Mouse (Mus musculus) forebrain, embryonic 10.5 days (tissue): ENCODE results near the gene Smarca4. TPM values are rescaled to one million over a fixed set of nuclear protein-coding genes. Genes with fewer than 3 reads are reported as not detected.

Experiments
- DNase-seq: peaks from one replicate; pipeline ENCODE4 v3.0.0-alpha.2; 2017; ENCODE audit warnings: low spot score; ENCODE audit errors: extremely low spot score
- H3K27ac ChIP-seq: fragments of 300-500 bp; sonication (generic); 2 replicates; pipeline ENCODE4 v1.5.1; 2016; ENCODE audit warnings: mild to moderate bottlenecking
- H3K27me3 ChIP-seq: fragments of 300-500 bp; sonication (generic); 2 replicates; pipeline ENCODE4 v1.6.1; 2016; ENCODE audit warnings: mild to moderate bottlenecking; ENCODE audit not compliant: poor library complexity, severe bottlenecking
- H3K36me3 ChIP-seq: fragments of 300-500 bp; sonication (generic); replicated peaks from 2 replicates; pipeline ENCODE4 v1.6.1; 2016; ENCODE audit warnings: mild to moderate bottlenecking, moderate library complexity
- H3K4me1 ChIP-seq: fragments of 300-500 bp; sonication (generic); 2 replicates; pipeline ENCODE4 v1.6.1; 2016
- H3K4me3 ChIP-seq: fragments of 300-500 bp; sonication (generic); 2 replicates; pipeline ENCODE4 v1.5.1; 2016; ENCODE audit warnings: mild to moderate bottlenecking, moderate library complexity
- H3K9me3 ChIP-seq: fragments of 300-500 bp; sonication (generic); 2 replicates; pipeline ENCODE4 v1.6.1; 2016; ENCODE audit warnings: mild to moderate bottlenecking, moderate library complexity
- WGBS: fragments of 180-500 bp; shearing (Covaris S2); methylation state at CpG from one replicate; pipeline ENCODE4 v1.1.7; 2016; 5-methylcytosine and 5-hydroxymethylcytosine counted together
- polyA plus RNA-seq: library from polyadenylated mRNA; unstranded; fragments of >200 nt; fragmentation: Nextera tagmentation; extraction: Ambion mirVana; gene quantifications from 2 replicates; pipeline ENCODE4 v1.2.1, GENCODE M21; 2016

Smarca4 gene
- polyA plus RNA-seq, 1 experiment from 2014 or later, result 149 TPM

GRCm38 (mm10) chr9:21606648-21607047 is 9.3 kb upstream of the Smarca4 start:
- WGBS, result 77% methylated on average over 1 of the region's 1 CpGs
- no peaks in the 10 kb centered on the region for H3K36me3 ChIP-seq
- no peaks in the 10 kb centered on the region for H3K9me3 ChIP-seq
- H3K27ac ChIP-seq, result no peak overlapping the region
- DNase-seq, result no peak
- H3K4me3 ChIP-seq, result no peak overlapping the region
- H3K4me1 ChIP-seq, result no peaks in the 10 kb centered on the region
- no peaks in the 10 kb centered on the region for H3K27me3 ChIP-seq

- Histone ChIP-seq H3K4me3 (no peak overlapping the region), H3K36me3 (no peaks in the 10 kb centered on the region), H3K9me3 (no peaks in the 10 kb centered on the region), H3K27ac (no peak overlapping the region), H3K27me3 (no peaks in the 10 kb centered on the region), H3K4me1 (peaks cover 4% of the 10 kb centered on the region)
- WGBS, result 96% methylated on average over 1 of the region's 1 CpGs
- DNase-seq, result no peak
Measured at GRCm38 (mm10) chr9:21609861-21610260, 6.1 kb upstream of the Smarca4 start.

- Histone ChIP-seq H3K4me1 (peaks cover 28% of the 10 kb centered on the region), H3K27me3 (no peaks in the 10 kb centered on the region), H3K4me3 (peak overlapping the region; percentile 76), H3K27ac (peak overlapping the region; percentile 99), H3K36me3 (peaks cover 22% of the 10 kb centered on the region), H3K9me3 (no peaks in the 10 kb centered on the region)
- WGBS, result 79% methylated on average over 15 of the region's 15 CpGs
- DNase-seq, result no peak
Measured at GRCm38 (mm10) chr9:21614864-21615616, 929 bp upstream of the Smarca4 start.

GRCm38 (mm10) chr9:21616232-21616781 is 338 bp downstream of the Smarca4 start:
- WGBS, result under 1% methylated on average over 57 of the region's 57 CpGs
- peaks cover 28% of the 10 kb centered on the region for H3K4me1 ChIP-seq
- H3K9me3 ChIP-seq, result no peaks in the 10 kb centered on the region
- peak overlapping the region; percentile 76 for H3K4me3 ChIP-seq
- peak overlapping the region; percentile 99 for H3K27ac ChIP-seq
- no peaks in the 10 kb centered on the region for H3K27me3 ChIP-seq
- H3K36me3 ChIP-seq, result peaks cover 33% of the 10 kb centered on the region
- peak; percentile 89 for DNase-seq

- Histone ChIP-seq H3K36me3 (peaks cover 41% of the 10 kb centered on the region), H3K4me3 (peak overlapping the region; percentile 76), H3K9me3 (no peaks in the 10 kb centered on the region), H3K27ac (peak overlapping the region; percentile 99), H3K27me3 (no peaks in the 10 kb centered on the region), H3K4me1 (peaks cover 28% of the 10 kb centered on the region)
- DNase-seq, result peak; percentile 33
- WGBS, result 12% methylated on average over 10 of the region's 10 CpGs
Measured at GRCm38 (mm10) chr9:21617066-21617465, 1.1 kb downstream of the Smarca4 start.

GRCm38 (mm10) chr9:21620229-21620628 is 4.3 kb downstream of the Smarca4 start:
- Histone ChIP-seq H3K36me3 (peaks cover 58% of the 10 kb centered on the region), H3K27ac (no peak overlapping the region), H3K27me3 (no peaks in the 10 kb centered on the region), H3K4me3 (no peak overlapping the region), H3K9me3 (no peaks in the 10 kb centered on the region), H3K4me1 (peaks cover 20% of the 10 kb centered on the region)
- no peak for DNase-seq
- WGBS, result 94% methylated on average over 4 of the region's 4 CpGs

- no peaks in the 10 kb centered on the region for H3K9me3 ChIP-seq
- peaks cover 11% of the 10 kb centered on the region for H3K4me1 ChIP-seq
- no peak for DNase-seq
- H3K36me3 ChIP-seq, result peaks cover 70% of the 10 kb centered on the region
- H3K27me3 ChIP-seq, result no peaks in the 10 kb centered on the region
- H3K4me3 ChIP-seq, result no peak overlapping the region
- no peak overlapping the region for H3K27ac ChIP-seq
- WGBS, result 100% methylated on average over 1 of the region's 1 CpGs
Measured at GRCm38 (mm10) chr9:21622676-21623075, 6.7 kb downstream of the Smarca4 start.

GRCm38 (mm10) chr9:21625342-21626339 is 9.7 kb downstream of the Smarca4 start:
- WGBS, result 95% methylated on average over 10 of the region's 10 CpGs
- H3K27me3 ChIP-seq, result no peaks in the 10 kb centered on the region
- H3K27ac ChIP-seq, result no peak overlapping the region
- no peaks in the 10 kb centered on the region for H3K9me3 ChIP-seq
- no peak for DNase-seq
- H3K4me3 ChIP-seq, result no peak overlapping the region
- H3K4me1 ChIP-seq, result no peaks in the 10 kb centered on the region
- peaks cover 58% of the 10 kb centered on the region for H3K36me3 ChIP-seq

GRCm38 (mm10) chr9:21626571-21626970 is 10.6 kb downstream of the Smarca4 start:
- H3K36me3 ChIP-seq, result peaks cover 58% of the 10 kb centered on the region
- no peaks in the 10 kb centered on the region for H3K4me1 ChIP-seq
- H3K4me3 ChIP-seq, result no peak overlapping the region
- no peaks in the 10 kb centered on the region for H3K9me3 ChIP-seq
- H3K27me3 ChIP-seq, result no peaks in the 10 kb centered on the region
- H3K27ac ChIP-seq, result no peak overlapping the region
- no peak for DNase-seq

- Histone ChIP-seq H3K9me3 (no peaks in the 10 kb centered on the region), H3K27ac (no peak overlapping the region), H3K27me3 (no peaks in the 10 kb centered on the region), H3K36me3 (peaks cover 51% of the 10 kb centered on the region), H3K4me3 (no peak overlapping the region), H3K4me1 (no peaks in the 10 kb centered on the region)
- DNase-seq, result no peak
- 90% methylated on average over 5 of the region's 5 CpGs for WGBS
Measured at GRCm38 (mm10) chr9:21627145-21627795, 11.3 kb downstream of the Smarca4 start.

GRCm38 (mm10) chr9:21630673-21631072 is 14.7 kb downstream of the Smarca4 start:
- H3K27me3 ChIP-seq, result no peaks in the 10 kb centered on the region
- WGBS, result 91% methylated on average over 3 of the region's 3 CpGs
- no peaks in the 10 kb centered on the region for H3K9me3 ChIP-seq
- no peak overlapping the region for H3K27ac ChIP-seq
- H3K36me3 ChIP-seq, result peaks cover 66% of the 10 kb centered on the region
- no peak overlapping the region for H3K4me3 ChIP-seq
- H3K4me1 ChIP-seq, result no peaks in the 10 kb centered on the region; the same call in 1 of the 2 replicates
- DNase-seq, result no peak

- DNase-seq, result no peak
- Histone ChIP-seq H3K9me3 (no peaks in the 10 kb centered on the region), H3K27me3 (no peaks in the 10 kb centered on the region), H3K4me1 (no peaks in the 10 kb centered on the region; the same call in 1 of the 2 replicates), H3K4me3 (no peak overlapping the region), H3K27ac (no peak overlapping the region), H3K36me3 (peaks cover 75% of the 10 kb centered on the region)
- WGBS, result 76% methylated on average over 3 of the region's 3 CpGs
Measured at GRCm38 (mm10) chr9:21633106-21633505, 17.1 kb downstream of the Smarca4 start.
